Mouse (Mus musculus): ENCODE data around the gene Btbd9. TPM values are rescaled to one million over a fixed set of nuclear protein-coding genes. Genes with fewer than 3 reads are reported as not detected.

The Btbd9 gene
- total and polyA plus RNA-seq, 2 experiments = 12.7 to 12.8 TPM

DNA sequence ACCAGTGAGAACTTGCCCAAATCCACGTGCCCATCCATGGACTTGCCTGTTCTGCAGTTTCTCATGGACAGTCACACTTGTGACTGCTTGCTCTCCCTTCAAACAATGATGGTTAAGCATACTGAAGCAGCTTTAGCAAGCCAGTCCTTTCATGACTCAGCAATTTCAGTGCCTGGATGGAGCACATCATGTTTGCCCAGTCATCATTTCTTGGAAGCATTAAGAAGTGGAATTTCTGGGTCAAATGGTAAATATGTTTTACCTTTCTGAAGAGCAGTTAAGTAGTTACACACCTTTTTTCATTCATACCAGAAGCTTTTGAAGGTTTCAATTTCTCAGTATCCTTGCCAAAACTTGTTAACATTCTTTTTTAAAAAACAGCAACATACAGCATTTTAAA is 201.2 kb downstream of the Btbd9 start:
- no peak overlapping the region for H3K27ac ChIP-seq (replicated peaks; ENCODE audit: insufficient read depth, low read depth, low read length)
- WGBS = 96% methylated on average over 1 of the region's 1 CpGs

DNA sequence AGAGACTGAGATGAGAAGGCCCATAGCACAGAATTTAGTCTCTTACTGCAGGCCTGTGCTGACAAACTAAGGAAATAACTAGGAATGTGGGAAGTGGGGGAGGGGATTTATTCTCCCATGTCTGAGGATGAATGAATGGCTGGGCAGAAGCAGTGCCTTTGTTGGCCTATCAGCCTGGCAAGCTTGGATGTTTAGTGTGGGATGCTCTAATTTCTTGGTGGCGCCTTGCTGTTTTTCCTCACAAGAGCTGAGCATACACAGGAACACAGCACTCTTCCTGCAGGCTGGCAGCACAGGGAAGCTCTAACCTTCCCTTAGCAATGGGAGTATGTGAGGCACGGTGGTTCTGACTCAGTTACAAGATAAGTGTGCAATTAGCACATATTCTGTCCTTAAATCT is 207.7 kb downstream of the Btbd9 start:
- TF ChIP-seq POLR2A (IDR thresholded peaks at IDR 0.05; ENCODE audit: extremely low read depth, insufficient read depth, low read length) (no peak), CTCF (IDR thresholded peaks at IDR 0.05; ENCODE audit: low read depth, low read length) (no peak)
- no peaks in the 10 kb centered on the region for H3K79me2 ChIP-seq (ENCODE audit: control insufficient read depth, insufficient read depth, low read length)
- DNase-seq (ENCODE audit: extremely low read depth, low read depth, low spot score) = no peak
- H3K4me1 ChIP-seq (ENCODE audit: control insufficient read depth, insufficient read depth, low read length) = no peaks in the 10 kb centered on the region; the same call in 1 of the 2 replicates
- 87% methylated on average over 2 of the region's 2 CpGs for WGBS
- H3K27ac ChIP-seq (replicated peaks; ENCODE audit: insufficient read depth, low read depth, low read length) = no peak overlapping the region
- no peak overlapping the region for H3K4me3 ChIP-seq (ENCODE audit: insufficient read depth, low read depth, low read length)
- H3K27me3 ChIP-seq (ENCODE audit: control insufficient read depth, insufficient read depth, low read length) = no peaks in the 10 kb centered on the region
- no peaks in the 10 kb centered on the region for H3K36me3 ChIP-seq (ENCODE audit: control insufficient read depth, insufficient read depth, low read length)
- H3K9ac ChIP-seq (ENCODE audit: low read depth, low read length) = no peak overlapping the region

More for the DNA sequence above, 201.2 kb downstream of the Btbd9 start:
- Histone ChIP-seq H3K9ac (ENCODE audit: low read depth, low read length) (no peak overlapping the region), H3K27me3 (ENCODE audit: control insufficient read depth, insufficient read depth, low read length) (no peaks in the 10 kb centered on the region), H3K4me1 (ENCODE audit: control insufficient read depth, insufficient read depth, low read length) (no peaks in the 10 kb centered on the region), H3K79me2 (ENCODE audit: control insufficient read depth, insufficient read depth, low read length) (no peaks in the 10 kb centered on the region), H3K4me3 (ENCODE audit: insufficient read depth, low read depth, low read length) (no peak overlapping the region), H3K36me3 (ENCODE audit: control insufficient read depth, insufficient read depth, low read length) (no peaks in the 10 kb centered on the region)
- TF ChIP-seq CTCF (IDR thresholded peaks at IDR 0.05; ENCODE audit: low read depth, low read length) (no peak), POLR2A (IDR thresholded peaks at IDR 0.05; ENCODE audit: extremely low read depth, insufficient read depth, low read length) (no peak)
- no peak for DNase-seq (ENCODE audit: extremely low read depth, low read depth, low spot score)

DNA sequence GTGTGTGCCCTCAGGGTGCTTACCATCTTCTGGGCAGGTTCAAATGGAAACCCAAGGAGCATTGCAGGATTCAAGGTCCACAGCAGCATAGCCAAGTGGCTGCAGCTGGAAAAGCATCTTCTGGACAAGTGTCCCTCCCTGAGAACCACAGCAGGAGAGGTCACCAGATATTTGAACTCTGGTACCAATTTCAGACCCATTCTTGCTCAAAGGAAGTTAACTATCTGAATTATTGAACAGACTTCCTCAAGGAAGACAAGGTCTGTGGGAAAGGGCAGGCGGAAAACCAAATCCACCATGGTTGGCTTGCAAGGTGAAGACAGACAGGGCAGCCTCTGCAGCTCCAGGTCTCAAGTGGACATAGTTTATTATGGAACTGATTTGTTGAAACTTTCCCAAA is 211.6 kb downstream of the Btbd9 start:
- no peaks in the 10 kb centered on the region for H3K79me2 ChIP-seq (ENCODE audit: control insufficient read depth, insufficient read depth, low read length)
- DNase-seq (ENCODE audit: extremely low read depth, low read depth, low spot score) = no peak
- H3K36me3 ChIP-seq (ENCODE audit: control insufficient read depth, insufficient read depth, low read length) = no peaks in the 10 kb centered on the region
- H3K9ac ChIP-seq (ENCODE audit: low read depth, low read length) = no peak overlapping the region
- 86% methylated on average over 1 of the region's 1 CpGs for WGBS
- H3K27ac ChIP-seq (replicated peaks; ENCODE audit: insufficient read depth, low read depth, low read length) = no peak overlapping the region
- H3K4me1 ChIP-seq (ENCODE audit: control insufficient read depth, insufficient read depth, low read length) = peaks cover 9% of the 10 kb centered on the region
- H3K27me3 ChIP-seq (ENCODE audit: control insufficient read depth, insufficient read depth, low read length) = no peaks in the 10 kb centered on the region
- H3K4me3 ChIP-seq (ENCODE audit: insufficient read depth, low read depth, low read length) = no peak overlapping the region
- TF ChIP-seq POLR2A (IDR thresholded peaks at IDR 0.05; ENCODE audit: extremely low read depth, insufficient read depth, low read length) (no peak), CTCF (IDR thresholded peaks at IDR 0.05; ENCODE audit: low read depth, low read length) (no peak)

DNA sequence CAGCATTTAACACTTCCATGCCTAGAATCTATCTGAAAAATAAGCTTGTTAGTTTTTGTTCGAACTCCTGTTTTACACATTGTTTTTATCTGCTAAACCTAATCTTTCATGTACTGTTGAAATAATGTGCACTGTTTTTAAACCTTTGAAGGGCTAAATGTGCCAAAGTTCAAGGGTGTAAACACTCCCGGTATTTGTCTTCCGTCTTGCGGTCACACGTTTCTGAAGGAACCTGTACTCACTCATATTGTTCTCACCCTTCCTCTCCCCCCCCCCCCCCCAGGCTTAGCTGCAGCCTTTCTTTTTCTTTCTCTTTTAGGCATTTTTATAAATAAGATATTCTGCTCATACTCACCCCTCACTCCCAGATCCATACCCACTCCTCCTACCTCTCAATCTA is 212.9 kb downstream of the Btbd9 start:
- Histone ChIP-seq H3K9ac (ENCODE audit: low read depth, low read length) (no peak overlapping the region), H3K79me2 (ENCODE audit: control insufficient read depth, insufficient read depth, low read length) (no peaks in the 10 kb centered on the region), H3K4me3 (ENCODE audit: insufficient read depth, low read depth, low read length) (no peak overlapping the region), H3K27me3 (ENCODE audit: control insufficient read depth, insufficient read depth, low read length) (no peaks in the 10 kb centered on the region), H3K36me3 (ENCODE audit: control insufficient read depth, insufficient read depth, low read length) (no peaks in the 10 kb centered on the region), H3K27ac (replicated peaks; ENCODE audit: insufficient read depth, low read depth, low read length) (no peak overlapping the region), H3K4me1 (ENCODE audit: control insufficient read depth, insufficient read depth, low read length) (peaks cover 9% of the 10 kb centered on the region)
- DNase-seq (ENCODE audit: extremely low read depth, low read depth, low spot score) = peak; percentile 26
- WGBS = 32% methylated on average over 5 of the region's 5 CpGs
- TF ChIP-seq CTCF (IDR thresholded peaks at IDR 0.05; ENCODE audit: low read depth, low read length) (no peak), POLR2A (IDR thresholded peaks at IDR 0.05; ENCODE audit: extremely low read depth, insufficient read depth, low read length) (no peak)

GRCm38 (mm10) chr17:30360654-30361053 is 215.6 kb downstream of the Btbd9 start:
- no peaks in the 10 kb centered on the region for H3K27me3 ChIP-seq (ENCODE audit: control insufficient read depth, insufficient read depth, low read length)
- H3K4me3 ChIP-seq (ENCODE audit: insufficient read depth, low read depth, low read length) = no peak overlapping the region
- no peak overlapping the region; the same call in 1 of the 2 replicates for H3K27ac ChIP-seq (replicated peaks; ENCODE audit: insufficient read depth, low read depth, low read length)
- no peak overlapping the region for H3K9ac ChIP-seq (ENCODE audit: low read depth, low read length)
- H3K79me2 ChIP-seq (ENCODE audit: control insufficient read depth, insufficient read depth, low read length) = no peaks in the 10 kb centered on the region; the same call in 1 of the 2 replicates
- H3K36me3 ChIP-seq (ENCODE audit: control insufficient read depth, insufficient read depth, low read length) = no peaks in the 10 kb centered on the region
- TF ChIP-seq CTCF (IDR thresholded peaks at IDR 0.05; ENCODE audit: low read depth, low read length) (no peak), POLR2A (IDR thresholded peaks at IDR 0.05; ENCODE audit: extremely low read depth, insufficient read depth, low read length) (no peak)
- WGBS = 2% methylated on average over 1 of the region's 1 CpGs
- DNase-seq (ENCODE audit: extremely low read depth, low read depth, low spot score) = peak; percentile 88
- H3K4me1 ChIP-seq (ENCODE audit: control insufficient read depth, insufficient read depth, low read length) = peaks cover 9% of the 10 kb centered on the region

- Histone ChIP-seq H3K4me1 (ENCODE audit: control insufficient read depth, insufficient read depth, low read length) (peaks cover 11% of the 10 kb centered on the region), H3K27ac (replicated peaks; ENCODE audit: insufficient read depth, low read depth, low read length) (no peak overlapping the region), H3K79me2 (ENCODE audit: control insufficient read depth, insufficient read depth, low read length) (no peaks in the 10 kb centered on the region; the same call in 1 of the 2 replicates), H3K4me3 (ENCODE audit: insufficient read depth, low read depth, low read length) (no peak overlapping the region), H3K9ac (ENCODE audit: low read depth, low read length) (no peak overlapping the region), H3K27me3 (ENCODE audit: control insufficient read depth, insufficient read depth, low read length) (no peaks in the 10 kb centered on the region), H3K36me3 (ENCODE audit: control insufficient read depth, insufficient read depth, low read length) (no peaks in the 10 kb centered on the region)
- DNase-seq (ENCODE audit: extremely low read depth, low read depth, low spot score) = no peak
- WGBS = 91% methylated on average over 5 of the region's 5 CpGs
- TF ChIP-seq CTCF (IDR thresholded peaks at IDR 0.05; ENCODE audit: low read depth, low read length) (no peak), POLR2A (IDR thresholded peaks at IDR 0.05; ENCODE audit: extremely low read depth, insufficient read depth, low read length) (no peak)
These were observed 216.9 kb downstream of the Btbd9 start for GRCm38 (mm10) chr17:30359392-30359791.
